ENCODE assay signal across 19 mouse cellular contexts in genomic region chr6:100258278-100258677, GRCm38 (mm10). TPM values are rescaled to one million over a fixed set of nuclear protein-coding genes. Genes with fewer than 3 reads are reported as not detected.
DNase-seq lines count a peak whose midpoint lies in the region; ATAC-seq and TF ChIP-seq lines count a peak whose summit lies in the region.
"Had no signal": no experiment of that assay in that cellular context is flagged by ENCODE, and none has a peak within 500 bp of the region (broad histone marks: within the 10 kb centered on the region; RNA-seq: fewer than 3 reads in every experiment).

No protein-coding gene starts in this region.

- ATAC-seq in liver, embryonic 11.5 days (replicated peaks; ENCODE audit: low FRiP score) = peak; percentile 49; the same call in 1 of the 2 replicates
- 0 out of 2 replicates have a peak, but pooled peaks have one; percentile 21 for ATAC-seq in liver, embryonic 14.5 days (ENCODE audit: insufficient read depth)
- ATAC-seq in megakaryocyte progenitor cell, adult 5-6 weeks (replicated peaks; ENCODE audit: poor library complexity) = peak; percentile 77
- ATAC-seq in neural tube, embryonic 15.5 days (ENCODE audit: low FRiP score) = no peak
- ATAC-seq: forebrain, embryonic 15.5 days; hindbrain, postnatal 0 days had no signal

- TF ChIP-seq CTCF in liver, embryonic 14.5 days (IDR thresholded peaks at IDR 0.05; ENCODE audit: low read depth) = no peak

- H3K27me3 ChIP-seq in liver, embryonic 11.5 days (replicated peaks; ENCODE audit: control insufficient read depth, insufficient read depth, low read length) = no peaks in the 10 kb centered on the region
- H3K27me3 ChIP-seq in liver, embryonic 14.5 days (ENCODE audit: control insufficient read depth, insufficient read depth, low read length) = no peaks in the 10 kb centered on the region
- H3K27me3 ChIP-seq in neural tube, embryonic 15.5 days (replicated peaks) = no peaks in the 10 kb centered on the region
- H3K27me3 ChIP-seq: embryonic facial prominence, embryonic 12.5 days; forebrain, embryonic 15.5 days; hindbrain, embryonic 12.5 days had no signal

- no peaks in the 10 kb centered on the region for H3K36me3 ChIP-seq in liver, embryonic 11.5 days (ENCODE audit: control insufficient read depth, insufficient read depth, low read length)
- no peaks in the 10 kb centered on the region for H3K36me3 ChIP-seq in liver, embryonic 14.5 days (replicated peaks; ENCODE audit: control insufficient read depth, insufficient read depth, low read depth)
- H3K36me3 ChIP-seq in neural tube, embryonic 15.5 days = no peaks in the 10 kb centered on the region
- H3K36me3 ChIP-seq: embryonic facial prominence, embryonic 12.5 days; forebrain, embryonic 15.5 days; heart, embryonic 10.5 days; hindbrain, embryonic 12.5 days had no signal

- no peak for DNase-seq in liver, embryonic 11.5 days (ENCODE audit: low spot score)
- DNase-seq in liver = no peak
- DNase-seq in liver, embryonic 14.5 days (ENCODE audit: low read depth in 3 of 3, low spot score in 3 of 3) = no peak
- no peak for DNase-seq in gastrocnemius, postnatal 36 days
- no peak for DNase-seq in cerebellum, adult 9-11 months
- DNase-seq: adrenal gland, adult 2 months; adrenal gland, postnatal 25 days; cerebellum, adult 2 months; cerebellum, postnatal 14 days; heart, adult 18-20 months; heart, postnatal 10 days; heart, postnatal 4 days had no signal

- H3K27ac ChIP-seq in liver, embryonic 11.5 days (ENCODE audit: low read depth, low read length) = no peak overlapping the region
- H3K27ac ChIP-seq in liver, embryonic 14.5 days = no peak overlapping the region
- no peak overlapping the region for H3K27ac ChIP-seq in neural tube, embryonic 15.5 days (replicated peaks)
- H3K27ac ChIP-seq: embryonic facial prominence, embryonic 12.5 days; forebrain, embryonic 15.5 days; heart, embryonic 10.5 days; hindbrain, embryonic 12.5 days; hindbrain, postnatal 0 days had no signal

- peaks cover 4% of the 10 kb centered on the region; the same call in 1 of the 2 replicates for H3K4me1 ChIP-seq in liver, embryonic 11.5 days (replicated peaks; ENCODE audit: control insufficient read depth, insufficient read depth, low read length)
- H3K4me1 ChIP-seq in liver, embryonic 14.5 days (replicated peaks; ENCODE audit: control insufficient read depth in 2 of 2, insufficient read depth in 2 of 2, low read length in 1 of 2) = peaks cover 0 to 1% of the 10 kb centered on the region in 2 experiments; a peak in 2 of 4 replicates
- peaks cover 13% of the 10 kb centered on the region; the same call in 1 of the 2 replicates for H3K4me1 ChIP-seq in neural tube, embryonic 15.5 days

- no peak overlapping the region for H3K4me3 ChIP-seq in liver, embryonic 11.5 days (ENCODE audit: low read depth, low read length)
- no peak overlapping the region for H3K4me3 ChIP-seq in liver, embryonic 14.5 days (ENCODE audit: insufficient read depth in 1 of 2, low read depth in 2 of 2, low read length in 2 of 2)
- no peak overlapping the region for H3K4me3 ChIP-seq in neural tube, embryonic 15.5 days (replicated peaks)
- H3K4me3 ChIP-seq: embryonic facial prominence, embryonic 12.5 days; forebrain, embryonic 15.5 days; heart, embryonic 10.5 days; hindbrain, embryonic 12.5 days had no signal

- no peak overlapping the region for H3K9ac ChIP-seq in liver, embryonic 11.5 days (ENCODE audit: low read depth, low read length)
- no peak overlapping the region for H3K9ac ChIP-seq in liver, embryonic 14.5 days (replicated peaks)
- H3K9ac ChIP-seq in neural tube, embryonic 15.5 days (replicated peaks) = no peak overlapping the region
- H3K9ac ChIP-seq: embryonic facial prominence, embryonic 12.5 days; forebrain, embryonic 15.5 days; hindbrain, embryonic 12.5 days had no signal

- no peak overlapping the region for H3K4me2 ChIP-seq in liver, embryonic 11.5 days
- no peak overlapping the region for H3K4me2 ChIP-seq in liver, embryonic 14.5 days (ENCODE audit: low read depth)
- no peak overlapping the region for H3K4me2 ChIP-seq in neural tube, embryonic 15.5 days
- H3K4me2 ChIP-seq: embryonic facial prominence, embryonic 12.5 days; forebrain, embryonic 15.5 days; hindbrain, embryonic 12.5 days had no signal

- TF ChIP-seq EP300 in liver, embryonic 14.5 days (IDR thresholded peaks at IDR 0.05; ENCODE audit: low read depth) = peak; percentile 51

- no peaks in the 10 kb centered on the region for H3K9me3 ChIP-seq in liver, embryonic 11.5 days (ENCODE audit: control insufficient read depth, low read length)
- H3K9me3 ChIP-seq in liver, embryonic 14.5 days (ENCODE audit: control insufficient read depth, low read length) = no peaks in the 10 kb centered on the region
- no peaks in the 10 kb centered on the region for H3K9me3 ChIP-seq in neural tube, embryonic 15.5 days (replicated peaks)
- H3K9me3 ChIP-seq: embryonic facial prominence, embryonic 12.5 days; forebrain, embryonic 15.5 days; heart, embryonic 10.5 days; hindbrain, embryonic 12.5 days had no signal

- intact Hi-C loops in gastrocnemius, postnatal 36 days (cut with DNase I) = no loop called here

RNA-seq across cellular contexts. Expression of gene Rybp, which starts 29.0 kb away (rescaled TPM):
- 8.7 and 11.2 TPM in 2 replicates for polyA plus RNA-seq in liver, embryonic 11.5 days (2014; fragmentation: Nextera tagmentation; extraction: Ambion mirVana)
- 5.1 and 10.7 TPM in 2 replicates for polyA plus RNA-seq in liver, embryonic 14.5 days (2012; rRNA removed)
- 3.2 and 3.5 TPM in 2 replicates for polyA plus RNA-seq in liver, embryonic 14.5 days (2014; fragmentation: Nextera tagmentation; extraction: Ambion mirVana)
- 29.9 and 34.5 TPM in 2 replicates for total RNA-seq in megakaryocyte progenitor cell, adult 5-6 weeks (2015)
- 15.4 and 37.0 TPM in 2 replicates for total RNA-seq in megakaryocyte progenitor cell, adult 5-6 weeks (2017)
- 18.5 and 19.2 TPM in 2 replicates for polyA plus RNA-seq in neural tube, embryonic 15.5 days (2015; fragmentation: Nextera tagmentation; extraction: Ambion mirVana)
- total RNA-seq in gastrocnemius, postnatal 36 days (2021) = 1 to 10 TPM; 4.3 to 5.0 TPM
